Mouse (Mus musculus) gastrocnemius, postnatal 10 days (tissue): ENCODE data around the gene Ckm. TPM values are rescaled to one million over a fixed set of nuclear protein-coding genes. Genes with fewer than 3 reads are reported as not detected.

Experiments
- DNase-seq: peaks from one replicate; pipeline ENCODE4 v3.0.0; 2021; ENCODE audit warnings: mixed read lengths
- long read RNA-seq, 2 experiments: library from polyadenylated mRNA; stranded (forward); transcript quantifications; one replicate each; pipeline ENCODE4 v2.0.0; 2021
- total RNA-seq, 2 experiments: library from RNA; stranded (reverse); gene quantifications; 2 replicates each; pipeline ENCODE4 v1.2.3; 2021

Ckm gene
- over 10,000 TPM; 22,462 to 26,486 TPM for total RNA-seq
- long read RNA-seq, experiment 1, transcript Ckm-203 (8 exons, 2,742 nt), result major isoform, 42,802 of 44,569 reads
- long read RNA-seq, experiment 1, transcript Ckm-201 (7 exons, 1,235 nt), result minor isoform, 5 of 44,569 reads
- long read RNA-seq, experiment 1, partial matches to known transcripts, result 1,478 of 44,569 reads
- long read RNA-seq, experiment 1, other reads (novel, unspliced or antisense), result 284 of 44,569 reads
- long read RNA-seq, experiment 2, transcript Ckm-203 (8 exons, 2,742 nt), result major isoform, 55,143 of 57,011 reads
- long read RNA-seq, experiment 2, partial matches to known transcripts, result 1,584 of 57,011 reads
- long read RNA-seq, experiment 2, other reads (novel, unspliced or antisense), result 281 of 57,011 reads

GRCm38 (mm10) chr7:19404476-19404875 lies at the start of gene Ckm:
Gene Ckm, plus strand, starts transcription at chr7:19404776.
- no peak for DNase-seq

- DNase-seq, result no peak
Measured at GRCm38 (mm10) chr7:19354991-19355390, 49.6 kb upstream of the Ckm start.

- no peak for DNase-seq
Measured at GRCm38 (mm10) chr7:19356311-19356710, 48.3 kb upstream of the Ckm start.

- peak; percentile 10 for DNase-seq
Measured at GRCm38 (mm10) chr7:19357381-19358375, 46.9 kb upstream of the Ckm start.

GRCm38 (mm10) chr7:19358634-19359033 lies 45.9 kb upstream of the Ckm start:
- DNase-seq, result peak; percentile 2

- peak; percentile 86 for DNase-seq
Measured at GRCm38 (mm10) chr7:19359299-19359891, 45.2 kb upstream of the Ckm start, which contains the start of the genes Cd3eap and Ppp1r13l. Gene Cd3eap, minus strand, starts transcription at chr7:19359483. Gene Ppp1r13l, plus strand, starts transcription at chr7:19359749.

GRCm38 (mm10) chr7:19359892-19360641 lies 44.5 kb upstream of the Ckm start:
- DNase-seq, result peak; percentile 63

GRCm38 (mm10) chr7:19360944-19361343 lies 43.6 kb upstream of the Ckm start:
- peak; percentile 82 for DNase-seq

- peak; percentile 79 for DNase-seq
Measured at GRCm38 (mm10) chr7:19361720-19362119, 42.9 kb upstream of the Ckm start.

GRCm38 (mm10) chr7:19362276-19362675 lies 42.3 kb upstream of the Ckm start:
- DNase-seq, result no peak

GRCm38 (mm10) chr7:19363881-19364280 lies 40.7 kb upstream of the Ckm start:
- peak; percentile 80 for DNase-seq

GRCm38 (mm10) chr7:19365376-19365775 lies 39.2 kb upstream of the Ckm start:
- no peak for DNase-seq

GRCm38 (mm10) chr7:19368380-19368779 lies 36.2 kb upstream of the Ckm start:
- peak; percentile 45 for DNase-seq

- DNase-seq, result peak; percentile 73
Measured at GRCm38 (mm10) chr7:19369823-19370425, 34.7 kb upstream of the Ckm start.

GRCm38 (mm10) chr7:19373367-19373766 lies 31.2 kb upstream of the Ckm start:
- no peak for DNase-seq

- no peak for DNase-seq
Measured at GRCm38 (mm10) chr7:19375368-19375767, 29.2 kb upstream of the Ckm start.

GRCm38 (mm10) chr7:19376019-19376418 lies 28.6 kb upstream of the Ckm start:
- no peak for DNase-seq

- no peak for DNase-seq
Measured at GRCm38 (mm10) chr7:19378049-19378448, 26.5 kb upstream of the Ckm start.

- peak; percentile 99 for DNase-seq
Measured at GRCm38 (mm10) chr7:19381377-19382165, 23.0 kb upstream of the Ckm start, which contains the start of gene Ercc2. Gene Ercc2, plus strand, starts transcription at chr7:19382010.

GRCm38 (mm10) chr7:19382166-19382541 lies 22.4 kb upstream of the Ckm start:
- DNase-seq, result peak; percentile 37
